ENCODE assay signal across 9 mouse cellular contexts in genomic region chr9:73103159-73103879, GRCm38 (mm10). TPM values are rescaled to one million over a fixed set of nuclear protein-coding genes. Genes with fewer than 3 reads are reported as not detected.
A peak's percentile ranks its signal among the peaks of the same experiment; 100 is the strongest.
DNase-seq lines count a peak whose midpoint lies in the region; ATAC-seq and TF ChIP-seq lines count a peak whose summit lies in the region.
"Had no signal": no experiment of that assay in that cellular context is flagged by ENCODE, and none has a peak within 500 bp of the region (broad histone marks: within the 10 kb centered on the region; RNA-seq: fewer than 3 reads in every experiment).

No protein-coding gene starts in this region.

- H3K9ac ChIP-seq in embryonic facial prominence, embryonic 13.5 days = peak overlapping the region; percentile 73
- H3K9ac ChIP-seq in heart, embryonic 14.5 days (ENCODE audit: low read length) = peak overlapping the region; percentile 54
- H3K9ac ChIP-seq in kidney, embryonic 15.5 days = peak overlapping the region; percentile 35
- H3K9ac ChIP-seq in stomach, embryonic 14.5 days (replicated peaks; ENCODE audit: low read depth, low read length) = peak overlapping the region; percentile 36

- H3K4me3 ChIP-seq in spleen, adult 2 months (ENCODE audit: extremely low read depth, insufficient read depth, insufficient read length) = peak overlapping the region; percentile 36; the same call in 1 of the 2 replicates
- H3K4me3 ChIP-seq in embryonic facial prominence, embryonic 13.5 days = peak overlapping the region; percentile 47
- H3K4me3 ChIP-seq in heart, embryonic 14.5 days (ENCODE audit: control insufficient read depth in 1 of 2, insufficient read depth in 1 of 2, low read depth in 1 of 2, low read length in 2 of 2) = peak overlapping the region; percentile 47 to 51
- H3K4me3 ChIP-seq in kidney, embryonic 15.5 days (replicated peaks) = peak overlapping the region; percentile 47
- H3K4me3 ChIP-seq in stomach, embryonic 14.5 days (ENCODE audit: low read depth, low read length) = peak overlapping the region; percentile 38

- 0 out of 2 replicates have a peak, but pooled peaks cover 6% of the 10 kb centered on the region for H3K4me1 ChIP-seq in spleen, adult 2 months (ENCODE audit: control insufficient read depth, insufficient read depth, insufficient read length)
- H3K4me1 ChIP-seq in embryonic facial prominence, embryonic 13.5 days = peaks cover 9% of the 10 kb centered on the region
- peaks cover 0 to 5% of the 10 kb centered on the region in 2 experiments; a peak in 1 of 4 replicates for H3K4me1 ChIP-seq in heart, embryonic 14.5 days (ENCODE audit: control insufficient read depth in 2 of 2, insufficient read depth in 2 of 2, low read length in 2 of 2)
- H3K4me1 ChIP-seq in kidney, embryonic 15.5 days = peaks cover 12% of the 10 kb centered on the region
- 0 out of 2 replicates have a peak, but pooled peaks cover 3% of the 10 kb centered on the region for H3K4me1 ChIP-seq in stomach, embryonic 14.5 days (ENCODE audit: control insufficient read depth, insufficient read depth, low read length)

- ATAC-seq in embryonic facial prominence, embryonic 13.5 days (ENCODE audit: insufficient number of reproducible peaks, insufficient read depth, low FRiP score, low TSS enrichment, low read depth) = peak; percentile 30; the same call in 1 of the 2 replicates
- peak; percentile 35; the same call in 1 of the 2 replicates for ATAC-seq in heart, embryonic 14.5 days (ENCODE audit: insufficient number of reproducible peaks, insufficient read depth, low FRiP score, low read depth)
- ATAC-seq in kidney, embryonic 15.5 days (replicated peaks; ENCODE audit: low FRiP score) = peak; percentile 75
- peak; percentile 64; the same call in 1 of the 2 replicates for ATAC-seq in stomach, embryonic 14.5 days (ENCODE audit: insufficient number of reproducible peaks, insufficient read depth, low FRiP score, low read depth)

- no peaks in the 10 kb centered on the region for H3K9me3 ChIP-seq in embryonic facial prominence, embryonic 13.5 days
- H3K9me3 ChIP-seq in heart, embryonic 14.5 days (ENCODE audit: control insufficient read depth, low read length) = no peaks in the 10 kb centered on the region
- no peaks in the 10 kb centered on the region for H3K9me3 ChIP-seq in kidney, embryonic 15.5 days (replicated peaks)
- no peaks in the 10 kb centered on the region for H3K9me3 ChIP-seq in stomach, embryonic 14.5 days (ENCODE audit: control insufficient read depth, low read depth, low read length)

- intact Hi-C loops in left cerebral cortex, postnatal 14 days (cut with DNase I) = no loop called here

- no peak for TF ChIP-seq CTCF in spleen, adult 2 months (IDR thresholded peaks at IDR 0.05; ENCODE audit: extremely low read depth, insufficient read depth, insufficient read length, insufficient replicate concordance)

- H3K27ac ChIP-seq in spleen, adult 2 months (ENCODE audit: insufficient read depth, low read length) = no peak overlapping the region
- no peak overlapping the region for H3K27ac ChIP-seq in embryonic facial prominence, embryonic 13.5 days
- H3K27ac ChIP-seq in heart, embryonic 14.5 days (replicated peaks in 1 of 2; ENCODE audit: control insufficient read depth in 1 of 2, insufficient read depth in 1 of 2, low read depth in 2 of 2, low read length in 2 of 2) = no peak overlapping the region
- no peak overlapping the region for H3K27ac ChIP-seq in kidney, embryonic 15.5 days
- no peak overlapping the region for H3K27ac ChIP-seq in stomach, embryonic 14.5 days (ENCODE audit: low read length)

- 21% methylated on average over 60 of the region's 60 CpGs for WGBS in spleen, adult 2 months
- 5% methylated on average over 60 of the region's 60 CpGs for WGBS in embryonic facial prominence, embryonic 13.5 days
- WGBS in heart, embryonic 14.5 days = 3% methylated on average over 60 of the region's 60 CpGs
- WGBS in kidney, embryonic 15.5 days = 5% methylated on average over 60 of the region's 60 CpGs
- WGBS in stomach, embryonic 14.5 days = 4% methylated on average over 59 of the region's 60 CpGs

- H3K4me2 ChIP-seq in embryonic facial prominence, embryonic 13.5 days = peak overlapping the region; percentile 89
- peak overlapping the region; percentile 90 for H3K4me2 ChIP-seq in heart, embryonic 14.5 days (ENCODE audit: low read length)
- H3K4me2 ChIP-seq in kidney, embryonic 15.5 days = peak overlapping the region; percentile 86
- peak overlapping the region; percentile 88 for H3K4me2 ChIP-seq in stomach, embryonic 14.5 days (replicated peaks; ENCODE audit: low read depth, low read length)

- no peak for DNase-seq in spleen, adult 2 months (ENCODE audit: low read depth in 1 of 2, low spot score in 2 of 2)
- DNase-seq in spleen, postnatal 36 days (ENCODE audit: low spot score in 2 of 2) = no peak
- peak; percentile 13 for DNase-seq in lung, postnatal 14 days
- DNase-seq in left cerebral cortex, postnatal 14 days (ENCODE audit: low spot score in 2 of 2) = no peak

- no peaks in the 10 kb centered on the region for H3K36me3 ChIP-seq in spleen, adult 2 months (ENCODE audit: control insufficient read depth, insufficient read depth, low read length)
- H3K36me3 ChIP-seq in embryonic facial prominence, embryonic 13.5 days = no peaks in the 10 kb centered on the region
- H3K36me3 ChIP-seq in heart, embryonic 14.5 days (ENCODE audit: control insufficient read depth, insufficient read depth, low read length) = no peaks in the 10 kb centered on the region
- no peaks in the 10 kb centered on the region for H3K36me3 ChIP-seq in kidney, embryonic 15.5 days
- no peaks in the 10 kb centered on the region for H3K36me3 ChIP-seq in stomach, embryonic 14.5 days (ENCODE audit: control insufficient read depth, insufficient read depth, low read length)

- H3K27me3 ChIP-seq in spleen, adult 2 months (ENCODE audit: control insufficient read depth, insufficient read depth, low read length) = peaks cover 8% of the 10 kb centered on the region
- peaks cover 44% of the 10 kb centered on the region for H3K27me3 ChIP-seq in embryonic facial prominence, embryonic 13.5 days
- peaks cover 28% of the 10 kb centered on the region for H3K27me3 ChIP-seq in heart, embryonic 14.5 days (ENCODE audit: control insufficient read depth, insufficient read depth, low read length)
- peaks cover 55% of the 10 kb centered on the region for H3K27me3 ChIP-seq in kidney, embryonic 15.5 days
- no peaks in the 10 kb centered on the region for H3K27me3 ChIP-seq in stomach, embryonic 14.5 days (ENCODE audit: control insufficient read depth, insufficient read depth, low read length)

- no peak for TF ChIP-seq POLR2A in spleen, adult 2 months (IDR thresholded peaks at IDR 0.05; ENCODE audit: low read depth, low read length)

RNA-seq across cellular contexts. Expression of gene Gm20509, which starts 1.0 kb away (rescaled TPM):
- not detected in 2 replicates for polyA plus RNA-seq in spleen, adult 2 months (2012; rRNA removed)
- polyA plus RNA-seq in embryonic facial prominence, embryonic 13.5 days (2015; fragmentation: Nextera tagmentation; extraction: Ambion mirVana) = not detected in 2 replicates
- not detected in 2 replicates for polyA plus RNA-seq in heart, embryonic 14.5 days (2014; fragmentation: Nextera tagmentation; extraction: Ambion mirVana)
- not detected in 2 replicates for polyA plus RNA-seq in kidney, embryonic 15.5 days (2015; fragmentation: Nextera tagmentation; extraction: Ambion mirVana)
- polyA plus RNA-seq in stomach, embryonic 14.5 days (2014; fragmentation: Nextera tagmentation; extraction: Ambion mirVana) = not detected in 2 replicates
- total RNA-seq in left cerebral cortex, postnatal 14 days (2021) = not detected
- total RNA-seq: gastrocnemius, adult 8-10 months had no signal

RNA-seq across cellular contexts. Expression of gene Khdc3, which starts 1.7 kb away (rescaled TPM):
- polyA plus RNA-seq in spleen, adult 2 months (2012; rRNA removed) = 0.30 and 0.40 TPM in 2 replicates
- polyA plus RNA-seq in embryonic facial prominence, embryonic 13.5 days (2015; fragmentation: Nextera tagmentation; extraction: Ambion mirVana) = 0.22 TPM in 1 of 2 replicates, not detected in the other
- not detected in 2 replicates for polyA plus RNA-seq in heart, embryonic 14.5 days (2014; fragmentation: Nextera tagmentation; extraction: Ambion mirVana)
- polyA plus RNA-seq in kidney, embryonic 15.5 days (2015; fragmentation: Nextera tagmentation; extraction: Ambion mirVana) = 0.13 TPM in 1 of 2 replicates, not detected in the other
- 0.36 and 0.39 TPM in 2 replicates for polyA plus RNA-seq in stomach, embryonic 14.5 days (2014; fragmentation: Nextera tagmentation; extraction: Ambion mirVana)
- total RNA-seq in left cerebral cortex, postnatal 14 days (2021) = 1 to 10 TPM; 1.2 to 1.4 TPM
- total RNA-seq: gastrocnemius, adult 8-10 months had no signal

RNA-seq across cellular contexts. Expression of gene Rsl24d1, which starts 9.9 kb away (rescaled TPM):
- 10.0 and 10.6 TPM in 2 replicates for polyA plus RNA-seq in spleen, adult 2 months (2012; rRNA removed)
- 141 and 144 TPM in 2 replicates for polyA plus RNA-seq in embryonic facial prominence, embryonic 13.5 days (2015; fragmentation: Nextera tagmentation; extraction: Ambion mirVana)
- 87.7 and 92.9 TPM in 2 replicates for polyA plus RNA-seq in heart, embryonic 14.5 days (2014; fragmentation: Nextera tagmentation; extraction: Ambion mirVana)
- 119 and 126 TPM in 2 replicates for polyA plus RNA-seq in kidney, embryonic 15.5 days (2015; fragmentation: Nextera tagmentation; extraction: Ambion mirVana)
- polyA plus RNA-seq in stomach, embryonic 14.5 days (2014; fragmentation: Nextera tagmentation; extraction: Ambion mirVana) = 111 and 114 TPM in 2 replicates
- total RNA-seq in left cerebral cortex, postnatal 14 days (2021) = 10 to 100 TPM; 51.8 to 56.9 TPM

RNA-seq across cellular contexts. Expression of gene Rab27a, which starts 58.7 kb away (rescaled TPM):
- polyA plus RNA-seq in spleen, adult 2 months (2012; rRNA removed) = 6.0 and 7.0 TPM in 2 replicates
- 9.7 and 10.1 TPM in 2 replicates for polyA plus RNA-seq in embryonic facial prominence, embryonic 13.5 days (2015; fragmentation: Nextera tagmentation; extraction: Ambion mirVana)
- polyA plus RNA-seq in heart, embryonic 14.5 days (2014; fragmentation: Nextera tagmentation; extraction: Ambion mirVana) = 1.4 and 1.6 TPM in 2 replicates
- polyA plus RNA-seq in kidney, embryonic 15.5 days (2015; fragmentation: Nextera tagmentation; extraction: Ambion mirVana) = 5.2 and 7.1 TPM in 2 replicates
- polyA plus RNA-seq in stomach, embryonic 14.5 days (2014; fragmentation: Nextera tagmentation; extraction: Ambion mirVana) = 5.0 and 5.4 TPM in 2 replicates
- 1 to 10 TPM; 5.9 to 8.2 TPM for total RNA-seq in left cerebral cortex, postnatal 14 days (2021)
